Mouse (Mus musculus): Measurements from ENCODE around the gene Alad.

Gene Alad

GRCm38 (mm10) chr4:62517046-62517445 lies 2.7 kb downstream of the Alad start:
- no peak for DNase-seq

GRCm38 (mm10) chr4:62516579-62516978 lies 3.1 kb downstream of the Alad start:
- DNase-seq, result no peak

- peak; percentile 65 for DNase-seq
These were observed 3.6 kb downstream of the Alad start for GRCm38 (mm10) chr4:62516079-62516478.

- DNase-seq, result no peak
These were observed 4.2 kb downstream of the Alad start for GRCm38 (mm10) chr4:62515490-62515889.

- DNase-seq, result no peak
These were observed 4.7 kb downstream of the Alad start for GRCm38 (mm10) chr4:62514995-62515394.

GRCm38 (mm10) chr4:62513998-62514506 lies 5.7 kb downstream of the Alad start:
- DNase-seq, result no peak

- peak; percentile 77 for DNase-seq
These were observed 9.8 kb downstream of the Alad start for GRCm38 (mm10) chr4:62509946-62510345.

GRCm38 (mm10) chr4:62508839-62509238 lies 10.9 kb downstream of the Alad start:
- DNase-seq, result peak; percentile 56

- peak; percentile 54 for DNase-seq
These were observed 12.9 kb downstream of the Alad start for GRCm38 (mm10) chr4:62506798-62507197.

GRCm38 (mm10) chr4:62505991-62506390 lies 13.7 kb downstream of the Alad start:
- DNase-seq, result no peak

GRCm38 (mm10) chr4:62503374-62503970 lies 16.2 kb downstream of the Alad start, which contains the start of gene Hdhd3:
Gene Hdhd3, minus strand, starts transcription at chr4:62503467.
- DNase-seq, result no peak

GRCm38 (mm10) chr4:62502969-62503368 lies 16.7 kb downstream of the Alad start:
- DNase-seq, result peak; percentile 48

- DNase-seq, result peak; percentile 95
These were observed 17.6 kb downstream of the Alad start for GRCm38 (mm10) chr4:62501964-62502732.

- no peak for DNase-seq
These were observed 18.2 kb downstream of the Alad start for GRCm38 (mm10) chr4:62501534-62501933.

- DNase-seq, result no peak
These were observed 18.9 kb downstream of the Alad start for GRCm38 (mm10) chr4:62500799-62501198.

GRCm38 (mm10) chr4:62496815-62497214 lies 22.9 kb downstream of the Alad start:
- peak; percentile 71 for DNase-seq

- DNase-seq, result peak; percentile 79
These were observed 23.8 kb downstream of the Alad start for GRCm38 (mm10) chr4:62495946-62496345.

- DNase-seq, result no peak
These were observed 25.5 kb downstream of the Alad start for GRCm38 (mm10) chr4:62494230-62494629.

- DNase-seq, result no peak
These were observed 27.0 kb downstream of the Alad start for GRCm38 (mm10) chr4:62492682-62493081.

- DNase-seq, result no peak
These were observed 31.8 kb downstream of the Alad start for GRCm38 (mm10) chr4:62487914-62488313.

- DNase-seq, result no peak
These were observed 32.5 kb downstream of the Alad start for GRCm38 (mm10) chr4:62487172-62487571.

GRCm38 (mm10) chr4:62486162-62486696 lies 33.5 kb downstream of the Alad start:
- DNase-seq, result no peak

- no peak for DNase-seq
These were observed 34.1 kb downstream of the Alad start for GRCm38 (mm10) chr4:62485450-62486161.

Data from kidney, adult 18-20 months (tissue).